Mouse (Mus musculus) spleen, adult 2 months (tissue): ENCODE measurements around the gene B3gnt9. TPM values are rescaled to one million over a fixed set of nuclear protein-coding genes. Genes with fewer than 3 reads are reported as not detected.
"Not testable (repeated sequence)": the region's sequence is repeated elsewhere in the genome, so short reads cannot be mapped to it uniquely, and the experiment has no call there.

Experiments used
- DNase-seq, 2 experiments: peaks; one replicate each; pipeline versions ENCODE4 v3.0.0 to v3.0.0-alpha.2; 2012 to 2021; ENCODE audit warnings: low spot score in 2 of 2, low read depth in 1 of 2
- H3K27ac ChIP-seq: fragments of 200-500 bp; 2 replicates; pipeline ENCODE4 v1.5.1; 2012; ENCODE audit warnings: low read length, inconsistent platforms; ENCODE audit not compliant: insufficient read depth
- H3K27me3 ChIP-seq: fragments of 200-500 bp; 2 replicates; pipeline ENCODE4 v1.6.1; 2012; ENCODE audit warnings: mild to moderate bottlenecking, moderate library complexity, low read length, inconsistent platforms; ENCODE audit not compliant: control insufficient read depth, insufficient read depth
- H3K36me3 ChIP-seq: fragments of 200-500 bp; 2 replicates; pipeline ENCODE4 v1.6.1; 2012; ENCODE audit warnings: mild to moderate bottlenecking, low read length, inconsistent platforms; ENCODE audit not compliant: control insufficient read depth, insufficient read depth
- H3K4me1 ChIP-seq: fragments of 200-500 bp; 2 replicates; pipeline ENCODE4 v1.6.1; 2011; ENCODE audit warnings: inconsistent platforms; ENCODE audit not compliant: control insufficient read depth, insufficient read depth, insufficient read length
- H3K4me3 ChIP-seq: fragments of 200-500 bp; 2 replicates; pipeline ENCODE4 v1.5.1; 2011; ENCODE audit warnings: mild to moderate bottlenecking, inconsistent platforms; ENCODE audit not compliant: insufficient read depth, insufficient read length; ENCODE audit errors: extremely low read depth
- CTCF ChIP-seq: fragments of 200-500 bp; IDR thresholded peaks from 2 replicates; pipeline ENCODE4 v1.5.1; 2011; ENCODE audit warnings: mild to moderate bottlenecking, inconsistent platforms; ENCODE audit not compliant: insufficient read depth, insufficient read length, insufficient replicate concordance; ENCODE audit errors: extremely low read depth
- POLR2A ChIP-seq: fragments of 200-500 bp; IDR thresholded peaks from 2 replicates; pipeline ENCODE4 v1.6.1; 2011; ENCODE audit warnings: low read depth, low read length, inconsistent platforms
- WGBS: fragments of 180-500 bp; shearing (Covaris S2); methylation state at CpG from one replicate; pipeline ENCODE4 v1.1.7; 2018; 5-methylcytosine and 5-hydroxymethylcytosine counted together
- polyA plus RNA-seq: library from polyadenylated mRNA; depleted of rRNA; stranded (reverse); fragments of >200 nt; gene quantifications from 2 replicates; pipeline ENCODE4 v1.2.3, GENCODE M21; 2012

The B3gnt9 gene
- polyA plus RNA-seq, 1 experiment: 11.5 TPM

DNA sequence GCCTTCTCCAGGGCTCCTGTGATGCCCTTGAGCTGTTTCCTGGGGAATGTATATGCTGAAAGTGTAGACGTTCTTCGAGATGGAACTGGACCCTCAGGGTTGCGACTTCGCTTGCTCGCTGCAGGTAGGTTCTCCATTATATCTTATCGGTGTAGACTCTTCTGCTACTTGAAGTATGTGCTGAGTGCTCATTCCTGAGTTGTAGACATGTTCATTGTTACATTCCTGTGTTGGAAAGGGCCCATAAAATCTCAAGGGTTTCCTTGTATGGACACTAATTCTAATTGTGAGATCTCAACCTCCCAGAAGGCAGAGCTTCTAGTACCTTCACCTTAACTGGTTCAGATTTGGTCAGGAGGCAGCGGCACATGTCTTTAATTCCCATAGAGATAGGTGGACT is 13.9 kb downstream of the B3gnt9 start:
- Histone ChIP-seq H3K27me3 (no peaks in the 10 kb centered on the region), H3K27ac (no peak overlapping the region), H3K4me3 (no peak overlapping the region), H3K4me1 (no peaks in the 10 kb centered on the region), H3K36me3 (peaks cover 28% of the 10 kb centered on the region)
- TF ChIP-seq CTCF: no peak
- TF ChIP-seq POLR2A: no peak
- 98% methylated on average over 7 of the region's 7 CpGs for WGBS
- no peak for DNase-seq

DNA sequence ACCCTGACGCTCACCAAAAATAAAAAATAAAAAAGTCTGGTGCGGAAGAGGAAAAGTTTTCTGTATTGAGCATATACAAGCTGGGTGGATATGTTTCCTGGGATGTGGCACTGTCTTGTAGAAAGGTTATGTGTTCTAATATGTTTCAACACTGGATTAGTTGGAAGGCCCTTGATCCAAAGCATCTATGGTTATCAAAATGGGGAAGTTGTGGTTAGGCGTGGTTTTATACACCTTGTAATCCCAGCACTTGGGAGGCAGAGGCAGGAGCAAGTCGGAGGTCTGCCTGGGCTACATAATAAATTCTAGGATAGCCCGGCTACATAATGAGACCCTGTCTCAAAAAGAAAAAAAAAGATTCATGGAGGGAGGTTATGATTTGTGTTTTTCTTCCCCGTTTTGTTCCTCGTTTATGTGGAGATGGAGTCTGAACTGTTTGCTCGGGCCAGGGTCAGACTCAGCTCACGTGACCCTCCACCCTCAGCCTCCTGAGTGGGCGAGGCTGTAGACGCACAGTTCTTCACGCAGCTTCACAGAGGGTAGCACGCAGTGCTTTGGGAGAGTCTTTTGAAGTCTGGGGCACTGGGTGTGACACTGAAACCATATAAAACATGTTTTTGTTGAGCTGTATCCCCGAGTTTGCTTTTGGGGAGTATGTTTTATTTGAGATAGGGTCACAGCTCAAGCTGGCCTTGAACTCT is 17.4 kb downstream of the B3gnt9 start:
- DNase-seq: no peak
- Histone ChIP-seq H3K27ac (no peak overlapping the region), H3K36me3 (peaks cover 34% of the 10 kb centered on the region), H3K27me3 (no peaks in the 10 kb centered on the region), H3K4me3 (no peak overlapping the region), H3K4me1 (no peaks in the 10 kb centered on the region)
- 84% methylated on average over 14 of the region's 14 CpGs for WGBS
- TF ChIP-seq CTCF (no peak), POLR2A (no peak)

DNA sequence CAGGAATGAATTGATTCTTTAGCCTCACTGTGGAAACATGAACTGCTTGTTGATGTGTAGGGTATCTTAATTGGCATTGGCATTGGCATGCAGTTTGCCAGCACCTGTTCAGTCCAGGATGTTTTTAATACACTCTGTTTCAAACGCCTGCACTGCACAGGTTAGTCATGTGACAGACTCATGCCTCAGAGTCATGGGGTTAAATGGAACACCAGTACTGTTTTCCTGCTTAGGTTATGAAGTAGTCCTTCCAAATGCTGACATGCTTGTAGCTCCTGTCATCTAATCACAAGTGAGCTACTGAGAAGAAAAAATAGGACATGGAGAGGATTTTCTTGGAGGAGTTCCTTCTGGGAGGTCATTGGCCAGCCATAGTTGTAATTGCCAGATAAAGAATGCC is 19.7 kb downstream of the B3gnt9 start:
- WGBS: 78% methylated on average over 1 of the region's 1 CpGs
- DNase-seq: no peak
- Histone ChIP-seq H3K36me3 (peaks cover 23% of the 10 kb centered on the region), H3K4me3 (no peak overlapping the region), H3K27me3 (no peaks in the 10 kb centered on the region), H3K27ac (no peak overlapping the region), H3K4me1 (no peaks in the 10 kb centered on the region; the same call in 1 of the 2 replicates)
- TF ChIP-seq CTCF (no peak), POLR2A (no peak)

DNA sequence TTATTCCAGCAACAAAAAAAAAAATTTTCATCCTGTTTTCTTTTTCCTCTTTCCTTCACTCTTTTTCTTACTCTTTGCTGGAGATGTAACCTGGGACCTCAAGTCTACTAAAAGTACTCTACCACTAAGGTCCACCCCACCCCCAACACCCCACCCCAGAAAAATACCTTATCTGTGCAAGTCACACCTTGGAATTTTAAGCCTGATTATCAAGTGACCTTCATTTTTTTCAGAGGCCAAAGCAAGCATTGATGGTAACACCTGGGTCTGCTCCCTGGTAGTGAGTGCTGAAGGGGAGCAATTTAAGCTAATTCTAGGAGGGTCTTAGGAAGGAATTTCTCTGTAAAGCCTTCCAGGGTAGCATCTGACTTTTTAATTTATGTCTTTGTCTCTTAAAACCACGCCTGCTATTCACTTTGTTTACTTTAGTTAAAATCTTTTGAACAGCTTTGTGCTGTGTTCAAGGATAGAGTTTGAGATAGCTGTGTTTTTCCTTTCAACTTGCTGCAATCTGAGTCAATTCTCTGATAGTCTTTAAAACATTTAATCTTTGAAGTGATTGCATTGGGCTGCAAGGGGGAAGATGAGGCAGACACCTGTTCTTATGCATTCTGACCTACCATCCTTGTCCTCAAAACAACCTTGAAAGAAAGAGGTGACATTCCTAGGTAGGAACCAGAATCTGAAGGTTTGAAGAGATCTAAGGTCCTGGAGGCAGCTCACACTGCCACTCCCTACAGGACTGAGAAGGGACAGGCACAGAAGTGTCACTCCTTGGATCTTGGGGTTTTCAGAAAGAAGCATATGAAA is 21.6 kb downstream of the B3gnt9 start:
- Histone ChIP-seq H3K4me1 (no peaks in the 10 kb centered on the region; the same call in 1 of the 2 replicates), H3K36me3 (peaks cover 14% of the 10 kb centered on the region), H3K27me3 (no peaks in the 10 kb centered on the region), H3K4me3 (no peak overlapping the region), H3K27ac (no peak overlapping the region)
- no peak for TF ChIP-seq CTCF
- no peak for TF ChIP-seq POLR2A
- 81% methylated on average over 1 of the region's 1 CpGs for WGBS
- DNase-seq: no peak

DNA sequence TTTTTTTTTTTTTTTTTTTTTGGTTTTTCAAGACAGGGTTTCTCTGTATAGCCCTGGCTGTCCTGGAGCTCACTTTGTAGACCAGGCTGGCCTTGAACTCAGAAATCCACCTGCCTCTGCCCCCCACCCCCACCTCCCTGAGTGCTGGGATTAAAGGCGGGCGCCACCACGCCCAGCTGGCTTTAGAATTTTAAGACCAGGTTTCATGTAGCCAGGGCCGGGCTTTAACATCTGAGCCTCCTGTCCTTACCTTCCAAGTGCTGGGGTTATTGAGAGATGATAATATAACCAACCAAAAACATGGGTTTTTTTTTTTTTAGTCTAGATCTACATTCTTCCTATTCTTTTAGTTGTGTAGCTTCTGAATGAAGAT is 22.6 kb downstream of the B3gnt9 start:
- not testable (repeated sequence) for DNase-seq, H3K27ac ChIP-seq, H3K4me1 ChIP-seq, H3K27me3 ChIP-seq, H3K4me3 ChIP-seq
- H3K36me3 ChIP-seq: peaks cover 14% of the 10 kb centered on the region
- WGBS: 96% methylated on average over 4 of the region's 4 CpGs

DNA sequence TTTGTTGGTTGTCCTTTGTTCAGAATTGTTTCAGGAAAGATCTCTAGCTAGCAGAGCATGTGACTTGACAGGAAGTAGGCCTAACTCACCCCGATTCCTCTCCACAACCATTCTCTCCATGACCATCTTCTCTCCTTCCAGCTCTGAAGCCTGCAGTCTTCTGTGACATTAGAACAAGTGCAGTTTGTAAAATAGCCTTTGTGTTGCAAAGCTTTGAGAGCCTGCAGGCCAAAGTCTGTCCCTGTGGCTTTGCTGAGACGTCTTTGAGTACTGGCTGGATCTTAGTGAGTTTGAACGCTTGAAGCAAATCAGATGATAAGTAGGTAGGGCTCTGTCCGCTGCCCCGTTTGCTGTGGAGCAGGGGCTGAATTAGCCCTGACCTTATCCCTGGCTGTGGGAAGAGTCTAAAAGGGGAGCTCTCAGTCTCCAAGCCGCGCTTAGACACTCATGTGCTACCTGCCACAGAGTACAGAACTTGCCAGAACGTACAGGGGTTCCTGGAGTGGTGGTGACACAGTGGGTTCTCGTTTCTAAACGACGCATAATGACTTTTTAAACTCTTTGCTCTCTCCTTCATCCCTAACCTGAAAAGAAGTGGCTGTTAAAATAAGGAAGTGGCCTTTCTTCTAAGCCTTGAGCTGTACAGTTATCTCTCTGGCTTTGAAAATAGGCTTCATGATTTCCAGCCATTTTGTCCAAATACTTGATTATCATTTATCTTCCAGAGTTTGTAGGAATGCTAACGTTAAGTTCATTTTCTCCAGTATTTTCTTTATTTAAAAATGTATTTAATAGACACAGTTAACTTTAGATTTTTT is 23.2 kb downstream of the B3gnt9 start:
- no peaks in the 10 kb centered on the region for H3K27me3 ChIP-seq
- no peaks in the 10 kb centered on the region; the same call in 1 of the 2 replicates for H3K4me1 ChIP-seq
- H3K36me3 ChIP-seq: peaks cover 12% of the 10 kb centered on the region
- TF ChIP-seq POLR2A (no peak), CTCF (no peak)
- no peak for DNase-seq
- no peak overlapping the region for H3K27ac ChIP-seq
- WGBS: 66% methylated on average over 12 of the region's 12 CpGs
- no peak overlapping the region for H3K4me3 ChIP-seq
